Mouse (Mus musculus) neural tube, embryonic 10.5 days (tissue): Measurements from ENCODE around the gene Gm21985.

Experiments used
- DNase-seq: peaks from one replicate; pipeline ENCODE4 v3.0.0-alpha.2; 2017; ENCODE audit warnings: low spot score; ENCODE audit errors: extremely low spot score

Gene Gm21985

DNA sequence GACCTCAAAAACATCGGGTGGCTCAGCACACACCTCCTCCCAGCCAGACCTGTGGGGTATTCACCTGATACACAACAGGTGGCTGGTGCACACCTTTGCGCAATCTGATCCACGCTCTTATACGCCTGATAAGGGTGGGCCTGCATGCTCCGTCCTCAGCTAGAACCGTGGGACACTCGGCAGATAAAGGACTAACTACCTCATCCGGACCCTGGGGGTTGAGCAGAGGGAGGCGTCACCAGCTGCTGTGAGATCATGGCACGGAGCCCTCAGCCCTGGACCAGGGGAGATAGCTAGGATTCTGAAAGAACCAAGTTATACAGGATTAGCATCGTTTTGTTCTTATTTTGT, at the start of gene Gm21985:
Gm21985 (plus strand) TSS at position 73 of the 351 bp plus-strand sequence.
- no peak for DNase-seq

DNA sequence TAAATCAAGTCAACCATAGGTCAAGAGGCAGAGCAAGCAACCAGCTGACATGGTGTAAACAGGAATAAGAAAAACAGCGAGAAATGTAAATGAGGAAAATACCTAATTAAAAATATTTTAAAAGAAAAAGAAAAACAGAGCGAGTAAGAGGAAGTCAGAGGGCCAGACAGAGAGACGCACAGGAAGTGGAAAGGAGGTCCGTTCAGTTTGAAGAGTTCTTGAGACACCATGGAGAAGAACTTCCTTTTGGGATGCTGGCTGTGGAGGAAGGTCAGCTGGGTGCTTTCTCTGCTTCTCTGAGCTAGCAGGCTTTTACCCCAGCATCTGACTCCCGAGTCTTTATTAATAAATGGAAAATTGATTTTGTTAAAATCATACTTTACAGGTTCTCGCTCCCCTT, 48.5 kb upstream of the Gm21985 start:
- DNase-seq = no peak

DNA sequence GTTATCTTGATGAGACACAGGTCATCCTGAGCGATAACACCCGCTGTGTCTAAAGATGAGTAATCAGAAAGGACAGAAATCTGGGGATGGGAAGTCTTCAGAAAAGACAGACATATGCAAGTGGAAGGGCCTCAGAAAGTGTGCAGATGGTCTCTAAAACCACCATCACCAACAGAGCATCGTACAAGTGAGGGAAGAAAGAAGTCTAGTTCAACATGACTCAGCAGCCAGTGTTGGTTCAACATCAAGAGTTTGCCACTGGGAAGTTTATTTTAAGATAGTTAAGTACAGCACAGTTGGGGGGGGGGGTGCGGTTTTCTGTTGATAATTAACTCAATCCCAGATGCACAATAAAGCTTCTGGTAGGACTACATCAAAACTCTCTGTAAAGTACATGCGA, 45.2 kb upstream of the Gm21985 start:
- no peak for DNase-seq

DNA sequence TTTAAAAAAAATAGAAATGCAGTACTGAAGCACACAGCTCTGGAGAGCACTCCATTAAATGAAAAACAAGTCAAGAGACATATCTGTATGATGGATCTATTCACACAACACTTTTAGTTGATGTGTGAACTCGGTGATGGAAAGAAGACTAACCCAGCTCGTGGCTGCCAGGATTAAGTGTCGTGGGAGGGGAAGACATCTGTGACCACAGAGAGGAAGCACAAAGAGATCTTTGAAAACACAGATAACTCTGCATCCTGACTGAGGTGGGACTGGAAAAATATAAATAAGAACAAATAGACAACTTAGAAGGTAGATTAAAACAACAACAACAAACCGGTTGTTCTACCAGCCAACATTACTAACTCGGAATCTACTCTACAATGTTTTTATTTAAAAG, 43.5 kb upstream of the Gm21985 start:
- DNase-seq = no peak

DNA sequence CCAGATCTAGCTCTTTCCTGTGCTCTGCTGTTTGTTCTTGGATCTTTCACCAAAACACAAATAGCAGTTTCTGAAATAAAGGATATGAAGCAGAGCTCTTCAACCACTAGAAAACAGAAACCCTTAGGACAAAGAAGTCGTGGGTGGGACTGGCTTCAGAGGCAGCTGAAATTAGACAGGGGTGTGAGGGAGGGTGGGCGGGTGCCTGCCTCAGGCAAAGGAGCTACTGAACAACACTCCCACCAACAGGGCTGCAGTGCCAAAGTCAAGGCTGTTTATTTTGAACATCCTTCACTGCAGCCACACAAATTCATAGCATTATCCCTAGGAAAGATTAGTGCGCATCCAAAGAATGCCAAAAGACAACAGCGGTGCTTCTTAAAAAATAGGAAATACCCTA, 41.8 kb upstream of the Gm21985 start:
- DNase-seq = no peak

DNA sequence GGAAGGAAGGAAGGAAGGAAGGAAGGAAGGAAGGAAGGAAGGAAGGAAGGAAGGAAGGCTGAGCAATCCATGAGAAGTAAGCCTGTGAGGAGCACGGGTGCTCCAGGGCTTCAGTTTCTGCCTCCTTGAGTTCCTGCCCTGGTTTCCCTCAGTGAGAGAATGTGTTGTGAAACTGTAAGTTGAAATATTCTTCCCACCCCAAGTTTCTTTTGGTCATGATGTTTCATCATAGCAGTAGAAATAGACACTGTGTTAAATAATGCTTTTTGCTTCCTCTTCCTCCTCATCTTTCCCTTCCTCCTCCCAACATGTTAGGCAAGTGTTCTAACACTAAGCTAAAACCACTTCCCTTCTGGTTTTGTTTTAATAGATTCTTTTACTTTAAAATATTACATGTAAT, 33.5 kb upstream of the Gm21985 start:
- DNase-seq = no peak

DNA sequence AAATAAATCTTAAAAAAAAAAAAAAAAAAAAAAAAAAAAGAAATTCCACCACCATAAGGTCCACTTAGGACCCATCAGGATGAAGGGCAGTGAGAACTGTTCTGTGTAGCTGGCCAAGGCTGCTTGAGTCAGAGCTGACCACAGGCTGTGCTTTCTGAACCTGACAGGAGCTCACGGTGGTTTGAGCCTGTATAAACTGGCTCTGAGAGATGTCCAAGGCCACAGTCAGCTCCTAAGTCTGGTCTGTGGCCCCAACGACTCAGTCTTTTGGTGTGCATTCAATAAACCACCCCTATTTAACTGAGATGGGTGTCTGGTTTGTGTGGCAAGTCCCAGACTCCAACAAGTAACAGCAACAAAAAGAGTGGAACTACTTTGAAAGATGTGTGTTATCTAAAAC, 29.5 kb upstream of the Gm21985 start:
- no peak for DNase-seq

DNA sequence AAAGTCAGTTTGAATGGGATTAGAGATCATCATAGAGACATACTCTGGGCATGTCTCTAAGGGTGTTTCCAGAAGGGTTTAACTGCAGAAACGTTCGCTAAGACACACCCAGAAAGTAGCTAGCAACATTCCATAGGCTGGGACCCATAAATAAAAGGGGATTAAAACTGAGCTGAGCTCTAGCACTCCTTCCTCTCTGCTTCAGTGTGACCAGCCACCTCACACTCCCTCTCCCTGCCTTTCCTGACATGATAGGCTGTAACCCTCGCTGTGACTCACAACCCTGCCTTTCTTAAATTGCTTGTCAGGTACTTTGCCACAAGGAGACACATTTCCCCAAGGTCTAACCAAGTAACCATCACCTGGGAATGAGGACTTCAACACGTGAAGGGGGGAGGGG, 28.1 kb upstream of the Gm21985 start:
- DNase-seq = no peak

DNA sequence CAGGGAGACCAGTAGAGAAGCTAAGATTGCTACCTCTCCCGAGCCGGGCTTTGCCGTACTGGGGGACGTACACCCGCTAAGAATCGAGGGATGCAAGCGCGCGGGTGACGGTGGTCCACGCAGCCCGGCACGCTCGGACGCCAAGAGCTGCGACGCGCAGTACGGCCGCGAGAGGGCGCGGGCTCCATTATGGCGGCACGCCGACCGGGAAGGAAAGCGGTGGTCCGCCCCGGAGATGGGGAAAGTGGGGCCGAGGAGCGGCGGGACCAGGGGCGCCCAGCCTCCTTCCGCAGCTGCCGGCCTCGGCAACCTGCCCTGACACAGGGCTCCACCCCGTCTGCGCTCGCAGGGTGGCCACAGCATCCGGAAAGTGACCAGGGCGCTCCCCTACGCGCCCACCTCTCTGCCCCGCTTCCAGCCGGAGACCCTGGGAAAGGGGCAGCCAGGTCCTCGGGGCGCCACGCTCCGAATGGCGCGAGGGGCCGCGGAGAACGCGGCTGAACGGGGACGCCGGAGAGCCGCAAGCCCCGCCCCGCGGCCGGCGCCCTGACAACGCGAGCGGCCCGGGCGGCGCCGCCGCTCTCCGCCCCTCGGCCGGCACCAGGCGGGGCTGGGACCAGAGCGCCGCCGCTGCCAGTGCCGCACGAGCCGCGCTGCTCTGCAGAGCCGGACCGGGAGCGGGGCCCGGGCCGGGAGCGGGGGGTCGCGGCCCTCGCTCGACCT, 26.7 kb upstream of the Gm21985 start, which contains the start of gene Lpcat4:
Lpcat4 (plus strand) TSS at position 257 of the 723 bp plus-strand sequence.
- peak; percentile 93 for DNase-seq

DNA sequence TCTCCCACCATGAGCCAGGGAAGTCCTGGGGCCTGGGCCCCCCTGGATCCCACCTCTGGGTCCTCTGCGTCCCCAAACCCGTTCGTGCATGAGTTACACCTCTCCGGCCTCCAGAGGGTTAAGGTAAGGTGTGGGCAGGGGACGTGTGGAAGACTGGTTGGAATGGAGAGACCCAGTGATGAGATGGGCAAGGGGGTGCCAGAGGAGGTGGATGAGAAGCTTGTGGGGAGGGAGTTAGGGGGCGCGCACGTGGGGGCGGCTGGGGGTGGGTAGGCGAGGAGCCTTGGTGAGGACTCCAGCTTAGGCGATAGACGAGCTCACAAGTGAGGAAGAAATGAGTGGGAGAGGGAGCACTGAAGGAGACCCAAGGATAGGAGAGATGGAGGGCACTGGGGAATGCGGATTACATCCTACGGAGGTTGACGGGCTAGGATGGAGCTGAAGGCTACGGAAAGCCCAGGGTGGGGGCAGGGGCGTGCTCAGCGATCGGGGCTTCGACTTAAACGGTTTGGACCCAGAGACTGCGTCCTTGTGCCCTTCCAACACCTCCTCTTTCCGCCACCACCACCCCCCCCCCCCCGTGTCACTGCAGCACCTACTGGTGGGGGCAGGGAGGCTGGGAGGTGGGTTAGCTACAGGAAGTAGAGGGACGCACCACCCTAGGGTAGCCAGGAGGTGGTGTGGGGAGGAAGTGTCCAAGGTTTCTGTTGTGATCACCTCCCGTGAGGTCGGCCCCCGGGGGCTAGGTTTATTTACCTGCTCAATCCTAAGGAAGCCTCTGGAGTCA, 26.0 kb upstream of the Gm21985 start:
- DNase-seq = peak; percentile 57

DNA sequence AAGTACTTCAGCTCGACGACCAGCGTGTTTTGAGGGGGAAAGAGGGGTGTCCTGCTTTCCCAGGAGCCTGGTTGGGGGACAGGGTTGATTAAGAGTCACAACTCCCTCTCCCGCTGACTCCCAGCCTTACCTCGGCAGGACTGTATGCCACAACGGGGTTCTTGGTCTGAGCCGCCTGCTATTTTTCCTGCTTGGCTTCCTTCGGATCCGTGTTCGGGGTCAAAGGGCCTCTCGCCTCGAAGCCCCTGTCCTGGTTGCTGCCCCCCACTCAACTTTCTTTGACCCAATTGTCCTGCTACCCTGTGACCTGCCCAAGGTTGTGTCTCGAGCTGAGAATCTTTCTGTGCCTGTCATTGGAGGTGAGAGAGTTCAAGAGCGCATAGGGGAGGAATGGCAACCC, 24.3 kb upstream of the Gm21985 start:
- DNase-seq = no peak

DNA sequence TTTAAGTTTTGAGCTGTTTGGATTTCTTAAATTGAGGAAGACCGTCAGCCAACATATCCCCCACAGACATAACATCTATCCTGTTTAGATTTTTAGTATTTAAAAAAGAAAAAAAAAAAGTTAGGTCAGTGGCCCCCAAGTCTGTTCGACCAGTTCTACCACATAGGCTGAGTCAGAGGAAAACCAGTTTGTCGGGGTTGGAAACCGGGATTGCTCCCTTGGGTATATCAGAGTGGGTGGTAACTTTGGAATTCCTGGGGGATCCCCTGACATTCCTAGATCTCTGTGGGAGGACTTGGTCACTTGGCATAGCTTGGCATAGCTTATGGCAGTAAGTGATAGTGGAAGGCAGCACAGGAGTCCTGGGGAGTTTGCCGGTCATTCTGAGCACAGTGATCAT, 20.8 kb upstream of the Gm21985 start:
- DNase-seq = no peak

DNA sequence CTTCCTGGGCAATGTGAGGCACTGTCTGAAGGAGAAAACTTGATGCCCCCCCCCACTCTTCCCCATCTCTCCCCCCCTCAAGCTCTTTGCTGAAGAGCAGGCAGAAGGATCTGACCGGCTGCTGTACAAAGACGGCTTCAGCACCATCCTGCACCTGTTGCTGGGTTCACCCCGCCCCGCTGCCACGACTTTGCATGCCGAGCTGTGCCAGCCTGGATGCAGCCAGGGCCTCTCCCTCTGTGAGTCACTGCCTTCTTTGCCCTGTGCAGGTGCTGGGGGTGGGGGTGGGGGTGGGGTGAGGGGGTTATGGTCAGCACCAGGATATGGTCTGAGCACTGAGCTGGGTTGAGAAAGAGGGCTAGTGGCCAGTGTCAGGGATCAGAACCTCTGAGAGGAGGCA, 19.9 kb upstream of the Gm21985 start:
- no peak for DNase-seq

DNA sequence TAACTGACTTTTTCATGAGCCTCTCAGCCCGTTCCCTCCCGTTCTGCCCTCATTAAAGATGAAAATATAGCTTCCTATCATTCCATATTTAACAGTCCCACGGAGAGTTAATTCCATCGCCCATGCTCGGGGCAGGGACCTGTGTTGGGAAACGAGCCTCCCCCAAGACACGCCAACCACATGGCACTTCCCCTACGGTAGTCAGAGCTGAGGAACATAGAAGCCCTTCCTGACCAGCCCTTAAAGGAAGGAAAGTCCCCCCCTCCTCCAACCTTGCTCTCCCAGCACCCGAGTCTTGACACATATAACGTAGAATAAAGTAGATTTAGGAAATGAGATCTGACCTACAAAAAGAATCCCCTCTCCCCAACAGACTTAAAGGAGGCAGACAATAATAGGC, 18.8 kb upstream of the Gm21985 start:
- DNase-seq = no peak

DNA sequence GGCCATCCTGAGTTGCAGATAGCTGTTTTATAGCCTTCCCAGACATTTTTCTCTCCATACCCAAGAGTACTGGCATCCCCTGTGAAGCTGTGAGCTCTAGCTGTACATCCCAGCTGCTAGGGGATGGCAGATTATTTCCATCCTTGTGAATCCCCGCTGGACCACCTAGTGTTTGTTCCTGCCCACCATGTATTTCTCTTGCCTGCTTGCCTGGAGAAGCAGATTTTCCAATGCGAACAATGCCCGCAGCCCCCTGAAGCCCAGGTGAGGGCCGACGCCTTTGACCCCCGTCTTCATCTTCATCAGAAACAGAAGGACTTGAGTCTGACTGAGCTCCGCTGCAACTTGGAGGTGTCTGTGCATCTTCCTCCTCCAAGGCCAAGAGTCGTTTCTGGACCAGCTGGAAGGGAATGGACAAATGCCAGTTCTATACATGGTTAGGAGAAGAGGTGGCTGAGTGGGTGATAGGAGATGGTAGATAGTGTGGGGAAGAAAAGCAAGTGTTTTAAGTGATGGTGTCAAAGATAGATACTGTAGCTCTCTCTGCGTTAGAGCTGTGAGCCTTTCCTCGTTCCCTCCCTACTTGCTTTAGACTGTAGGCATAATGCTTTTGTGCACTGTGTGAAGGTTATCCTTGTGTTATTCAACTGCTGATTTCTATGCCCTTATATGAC, 16.2 kb upstream of the Gm21985 start:
- DNase-seq = no peak

DNA sequence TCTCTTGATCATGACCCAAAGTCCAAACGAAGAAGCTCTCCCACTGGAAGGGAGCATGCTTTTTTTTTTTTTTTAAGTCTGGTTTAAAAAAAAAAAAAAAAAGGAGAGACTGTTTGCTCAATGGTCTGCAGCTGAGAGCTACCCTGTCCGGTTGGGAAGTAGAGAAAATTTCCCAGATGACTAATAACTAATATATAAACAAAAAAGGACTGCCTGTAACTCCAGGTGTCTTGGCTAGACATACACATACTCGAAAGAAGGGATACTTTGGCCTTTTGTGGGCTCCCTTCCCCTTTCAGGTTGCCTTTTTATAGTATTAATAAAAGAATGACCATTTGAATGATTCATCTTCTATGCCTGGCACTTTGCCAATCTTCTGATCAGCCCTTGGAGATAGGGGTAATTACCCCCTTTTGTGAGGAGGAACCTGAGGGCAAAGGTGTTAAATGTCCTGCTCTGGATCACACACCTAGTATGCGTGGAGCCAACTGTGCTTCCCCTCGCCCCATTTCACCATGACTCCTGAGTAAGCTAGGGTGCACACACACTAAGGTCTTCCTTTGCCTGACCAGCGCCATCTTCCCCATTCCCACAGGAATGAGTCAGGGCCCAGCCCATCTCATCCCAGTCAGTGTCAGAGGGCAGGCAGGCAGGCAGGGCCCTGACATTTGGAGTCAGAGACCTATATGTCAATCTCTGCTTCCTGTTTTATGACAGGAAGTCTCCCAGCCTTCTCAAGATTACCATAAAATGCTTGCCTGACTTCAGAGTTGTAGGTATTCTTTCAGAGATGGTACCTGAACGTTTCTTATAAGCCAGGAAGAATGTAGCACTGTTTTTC, 11.2 kb upstream of the Gm21985 start:
- DNase-seq = no peak

DNA sequence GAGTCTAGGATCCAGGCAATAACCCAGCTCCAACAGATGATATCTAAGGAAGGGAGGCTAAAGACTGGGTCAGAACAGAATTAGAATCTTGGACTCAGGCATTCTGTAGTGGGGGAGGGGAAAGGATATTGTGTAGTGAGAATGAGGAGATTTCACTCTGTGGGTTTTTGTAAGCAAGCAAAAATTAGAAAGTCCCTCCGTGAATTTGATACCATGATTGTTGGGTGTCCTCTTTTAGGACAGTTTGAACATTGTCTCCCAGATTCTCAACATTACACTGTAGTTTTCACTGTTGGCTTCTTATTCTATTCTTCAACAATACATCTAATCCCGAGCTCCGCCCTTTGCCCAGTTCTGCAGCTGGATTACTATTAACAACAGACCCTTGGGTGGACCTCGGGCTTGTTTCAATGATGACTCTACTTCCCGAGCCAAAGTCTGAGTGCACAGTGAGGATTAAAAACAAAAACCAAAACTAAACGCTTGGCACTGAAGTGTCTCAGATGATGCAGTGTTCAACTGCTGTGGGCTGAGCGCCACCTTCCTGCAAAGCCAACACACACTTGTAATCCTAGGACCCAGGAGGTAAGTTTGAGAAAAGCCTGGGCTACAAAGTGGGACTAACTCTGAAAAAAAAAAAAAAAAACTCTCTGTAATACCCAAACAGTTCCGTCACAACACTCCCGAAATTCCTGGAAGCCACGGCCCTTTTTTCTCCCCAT, 6.7 kb upstream of the Gm21985 start, which contains the start of gene Nutm1:
Nutm1 (minus strand) TSS at position 51 of the 722 bp plus-strand sequence.
- DNase-seq = no peak

DNA sequence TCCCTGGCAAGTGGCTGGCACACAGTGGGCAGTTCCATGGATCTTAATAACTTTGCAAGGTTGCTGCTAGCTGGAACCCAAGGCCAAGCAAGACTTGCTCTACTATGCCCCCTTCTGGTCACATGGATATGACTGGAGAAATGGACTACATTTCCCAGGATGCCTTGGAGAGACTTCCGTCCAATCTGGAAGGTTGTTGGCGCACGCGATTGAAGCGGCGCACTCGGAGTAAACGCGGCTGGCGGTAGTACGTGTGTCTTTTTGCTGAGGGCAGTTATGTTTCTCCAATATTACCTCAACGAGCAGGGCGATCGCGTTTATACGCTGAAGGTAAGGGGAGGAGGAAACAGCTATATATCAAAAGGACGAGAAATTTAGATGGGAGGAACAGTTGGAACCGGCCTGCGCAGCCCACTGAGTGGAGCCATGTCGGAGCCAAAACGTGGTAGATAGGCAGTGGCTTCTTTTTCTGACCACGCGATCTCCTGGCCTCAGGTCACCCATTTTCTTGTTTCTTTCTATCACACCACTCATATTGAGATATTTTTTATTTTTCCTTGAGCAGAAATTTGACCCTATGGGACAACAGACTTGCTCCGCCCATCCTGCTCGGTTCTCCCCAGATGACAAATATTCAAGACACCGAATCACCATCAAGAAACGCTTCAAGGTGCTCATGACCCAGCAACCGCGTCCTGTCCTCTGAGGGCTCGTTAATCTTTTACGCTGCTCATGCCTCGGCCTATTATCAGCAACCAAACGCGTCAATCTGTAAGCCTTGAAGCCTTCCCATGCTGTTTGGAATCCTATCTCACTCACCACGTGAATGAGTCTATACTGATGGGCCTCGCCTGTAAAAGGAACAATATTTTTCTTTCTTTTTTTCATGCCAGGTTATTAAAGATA, 4.1 kb upstream of the Gm21985 start, which contains the start of gene Nop10:
Nop10 (plus strand) TSS at position 179 of the 906 bp plus-strand sequence.
- DNase-seq = peak; percentile 84

DNA sequence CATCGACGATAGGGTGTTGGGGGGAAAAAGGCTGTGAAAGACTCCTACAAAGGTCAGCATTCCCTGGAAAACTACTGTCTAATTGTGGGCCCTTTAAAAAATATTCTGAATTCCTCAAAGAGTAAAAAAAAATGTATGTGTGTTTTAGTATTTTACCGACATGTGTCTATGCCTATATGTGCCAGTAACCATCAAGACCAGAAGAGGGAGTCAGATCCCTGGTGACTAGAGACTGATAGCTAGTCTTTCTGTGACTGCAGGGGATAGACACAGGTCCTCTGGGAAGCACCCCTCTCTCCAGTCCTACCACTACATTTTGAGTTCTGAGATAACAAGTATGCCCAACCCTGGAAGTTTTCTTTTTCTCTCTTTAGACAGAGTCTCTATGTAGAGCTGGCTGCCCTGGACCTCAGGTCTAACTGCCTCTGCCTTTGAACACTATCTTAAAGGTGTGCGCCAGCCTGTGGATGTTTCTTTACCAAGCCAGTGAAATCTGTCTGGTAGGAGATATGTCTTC, 3.3 kb upstream of the Gm21985 start:
- no peak for DNase-seq
